Mouse (Mus musculus) erythroblast, embryonic 14.5 days (primary cell): ENCODE measurements around the gene Spata7.

Experiments used
- GATA1 ChIP-seq: IDR thresholded peaks from 2 replicates; pipeline ENCODE4 v1.6.1; 2012; ENCODE audit warnings: low read length, inconsistent platforms, mixed read lengths
- TAL1 ChIP-seq: IDR thresholded peaks from 3 replicates; pipeline ENCODE4 v1.6.1; 2012; ENCODE audit warnings: low read length, inconsistent platforms, mixed read lengths

GRCm38 (mm10) chr12:98682196-98682595 is 54.2 kb downstream of the Spata7 start:
- TF ChIP-seq TAL1 (no peak), GATA1 (no peak)
